Mouse (Mus musculus): Measurements from ENCODE around the gene Fut11. TPM values are rescaled to one million over a fixed set of nuclear protein-coding genes. Genes with fewer than 3 reads are reported as not detected.
A peak's percentile ranks its signal among the peaks of the same experiment; 100 is the strongest.

The Fut11 gene
- total and polyA plus RNA-seq, 3 experiments, result 3.5 to 8.3 (median 4.1) TPM

DNA sequence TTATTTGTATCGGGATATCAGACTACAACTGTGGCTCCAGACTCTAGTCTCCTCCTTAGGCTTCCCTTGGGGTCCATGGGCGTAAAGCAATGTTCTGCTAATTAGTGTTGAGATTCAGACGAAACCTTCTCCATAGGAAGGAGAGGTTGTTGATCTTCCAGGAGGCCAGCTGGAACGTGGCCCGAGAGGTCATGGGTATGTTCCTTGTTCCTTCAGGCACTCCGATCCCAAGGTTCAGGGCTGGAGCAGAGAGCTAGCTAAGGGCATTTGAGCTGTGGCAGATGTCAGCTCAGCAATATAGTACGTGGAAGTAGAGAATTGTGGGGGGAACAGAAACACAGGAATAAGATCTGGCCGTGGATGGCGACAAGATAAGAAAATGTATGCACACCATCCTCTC is 39.0 kb upstream of the Fut11 start:
- Histone ChIP-seq H3K36me3 (replicated peaks) (no peaks in the 10 kb centered on the region), H3K4me3 (ENCODE audit: low read depth, low read length) (no peak overlapping the region), H3K4me1 (ENCODE audit: insufficient read depth, low read depth, low read length) (peaks cover 5% of the 10 kb centered on the region), H3K9me3 (replicated peaks) (no peaks in the 10 kb centered on the region), H3K27me3 (ENCODE audit: insufficient read depth, low read length) (peaks cover 24% of the 10 kb centered on the region)
- ATAC-seq (ENCODE audit: extremely low read depth, insufficient number of reproducible peaks, low FRiP score, poor library complexity, severe bottlenecking) (no peak), DNase-seq (ENCODE audit: low spot score) (no peak)
- no peak for TF ChIP-seq GATA1 (IDR thresholded peaks at IDR 0.05; ENCODE audit: borderline replicate concordance, low read length)
- TF ChIP-seq CTCF (IDR thresholded peaks at IDR 0.05; ENCODE audit: low read depth, low read length), result no peak
- no peak for TF ChIP-seq TAL1 (conservative IDR thresholded peaks at IDR 0.05; ENCODE audit: low read depth, low read length)
- TF ChIP-seq POLR2AphosphoS5 (IDR thresholded peaks at IDR 0.05; ENCODE audit: insufficient replicate concordance, low read depth, low read length), result no peak
- no peak for TF ChIP-seq GATA2 (IDR thresholded peaks at IDR 0.05; ENCODE audit: borderline replicate concordance, low read depth, low read length)

DNA sequence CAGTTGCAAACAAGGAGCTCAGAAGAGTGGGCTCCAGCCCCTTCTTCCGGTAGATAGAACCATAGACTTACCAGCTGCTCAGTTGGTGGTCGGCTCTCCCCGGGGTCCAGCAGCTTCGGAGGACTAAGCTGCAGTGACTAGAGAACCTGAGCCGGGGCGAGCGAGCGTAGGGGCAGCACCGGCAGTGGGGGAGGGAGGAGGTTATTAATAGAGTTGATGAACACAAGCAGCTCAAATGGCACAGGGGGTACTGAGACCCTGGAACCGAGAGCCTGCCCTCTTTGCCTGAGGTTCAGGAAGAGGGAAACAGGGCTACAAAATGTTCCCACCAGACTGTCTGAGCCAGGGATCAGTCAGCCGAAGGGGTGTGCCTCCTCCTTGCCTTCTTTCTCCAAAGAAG is 38.4 kb upstream of the Fut11 start, which contains the start of gene Myoz1:
Gene Myoz1 (minus strand): TSS at position 180 of the 400 bp plus-strand sequence.
- DNase-seq (ENCODE audit: low spot score) (no peak), ATAC-seq (ENCODE audit: extremely low read depth, insufficient number of reproducible peaks, low FRiP score, poor library complexity, severe bottlenecking) (no peak)
- H3K4me1 ChIP-seq (ENCODE audit: insufficient read depth, low read depth, low read length), result peaks cover 11% of the 10 kb centered on the region
- TF ChIP-seq POLR2AphosphoS5 (IDR thresholded peaks at IDR 0.05; ENCODE audit: insufficient replicate concordance, low read depth, low read length) (no peak), GATA2 (IDR thresholded peaks at IDR 0.05; ENCODE audit: borderline replicate concordance, low read depth, low read length) (no peak), TAL1 (conservative IDR thresholded peaks at IDR 0.05; ENCODE audit: low read depth, low read length) (no peak), GATA1 (IDR thresholded peaks at IDR 0.05; ENCODE audit: borderline replicate concordance, low read length) (no peak), CTCF (IDR thresholded peaks at IDR 0.05; ENCODE audit: low read depth, low read length) (no peak)
- H3K9me3 ChIP-seq (replicated peaks), result no peaks in the 10 kb centered on the region
- peaks cover 21% of the 10 kb centered on the region for H3K27me3 ChIP-seq (ENCODE audit: insufficient read depth, low read length)
- no peak within 1 kb of the TSS for H3K4me3 ChIP-seq (ENCODE audit: low read depth, low read length)
- no peaks in the 10 kb centered on the region for H3K36me3 ChIP-seq (replicated peaks)

DNA sequence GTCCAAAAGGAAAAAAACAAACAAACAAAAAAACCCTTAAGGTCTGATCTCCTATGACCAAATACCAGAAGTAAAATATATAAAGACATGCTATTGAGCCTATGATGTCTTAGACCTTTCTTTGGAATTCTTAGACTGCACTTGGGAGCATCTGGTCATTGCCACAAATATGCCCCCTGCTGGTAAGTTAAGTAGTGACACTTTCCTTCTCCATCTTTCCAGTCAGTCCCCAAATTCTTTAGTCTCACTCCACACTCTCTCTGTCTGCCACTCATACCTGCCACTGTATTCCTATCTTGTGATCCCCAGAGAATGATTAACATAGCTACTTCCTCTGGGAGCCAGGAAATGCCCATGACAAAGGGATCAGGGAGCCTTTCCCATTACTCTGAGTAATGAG is 36.4 kb upstream of the Fut11 start:
- no peaks in the 10 kb centered on the region for H3K36me3 ChIP-seq (replicated peaks)
- DNase-seq (ENCODE audit: low spot score), result no peak
- H3K4me1 ChIP-seq (ENCODE audit: insufficient read depth, low read depth, low read length), result peaks cover 18% of the 10 kb centered on the region
- H3K4me3 ChIP-seq (ENCODE audit: low read depth, low read length), result no peak overlapping the region
- H3K27me3 ChIP-seq (ENCODE audit: insufficient read depth, low read length), result peaks cover 34% of the 10 kb centered on the region
- no peaks in the 10 kb centered on the region for H3K9me3 ChIP-seq (replicated peaks)
- ATAC-seq (ENCODE audit: extremely low read depth, insufficient number of reproducible peaks, low FRiP score, poor library complexity, severe bottlenecking), result no peak
- TF ChIP-seq GATA1 (IDR thresholded peaks at IDR 0.05; ENCODE audit: borderline replicate concordance, low read length), result no peak
- TF ChIP-seq CTCF (IDR thresholded peaks at IDR 0.05; ENCODE audit: low read depth, low read length), result peak; percentile 26; the same call in 1 of the 2 replicates

DNA sequence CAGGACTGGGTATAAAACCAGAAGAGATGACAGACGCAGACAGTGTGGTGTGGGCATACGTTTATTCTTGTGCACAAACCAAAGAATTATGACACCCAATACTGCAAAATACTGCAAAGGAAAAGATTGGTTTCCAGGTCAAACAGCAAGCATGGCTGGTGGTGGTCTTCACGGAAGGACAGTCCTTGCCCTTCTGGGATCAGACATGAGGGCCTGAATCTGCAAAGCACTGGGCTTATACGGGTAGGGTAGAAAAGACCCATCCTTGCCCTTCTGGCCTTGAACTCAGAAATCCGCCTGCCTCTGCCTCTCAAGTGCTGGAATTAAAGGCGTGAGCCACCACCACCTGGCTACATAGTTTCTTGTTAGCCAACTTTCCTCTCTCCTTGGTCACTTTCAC is 35.9 kb upstream of the Fut11 start:
- Histone ChIP-seq H3K9me3 (replicated peaks) (no peaks in the 10 kb centered on the region), H3K4me1 (ENCODE audit: insufficient read depth, low read depth, low read length) (peaks cover 18% of the 10 kb centered on the region), H3K36me3 (replicated peaks) (no peaks in the 10 kb centered on the region), H3K27me3 (ENCODE audit: insufficient read depth, low read length) (peaks cover 40% of the 10 kb centered on the region), H3K4me3 (ENCODE audit: low read depth, low read length) (no peak overlapping the region)
- TF ChIP-seq GATA1 (IDR thresholded peaks at IDR 0.05; ENCODE audit: borderline replicate concordance, low read length) (no peak), TAL1 (conservative IDR thresholded peaks at IDR 0.05; ENCODE audit: low read depth, low read length) (no peak), POLR2AphosphoS5 (IDR thresholded peaks at IDR 0.05; ENCODE audit: insufficient replicate concordance, low read depth, low read length) (no peak), CTCF (IDR thresholded peaks at IDR 0.05; ENCODE audit: low read depth, low read length) (no peak; the same call in 1 of the 2 replicates), GATA2 (IDR thresholded peaks at IDR 0.05; ENCODE audit: borderline replicate concordance, low read depth, low read length) (no peak)
- no peak for ATAC-seq (ENCODE audit: extremely low read depth, insufficient number of reproducible peaks, low FRiP score, poor library complexity, severe bottlenecking)
- no peak for DNase-seq (ENCODE audit: low spot score)

DNA sequence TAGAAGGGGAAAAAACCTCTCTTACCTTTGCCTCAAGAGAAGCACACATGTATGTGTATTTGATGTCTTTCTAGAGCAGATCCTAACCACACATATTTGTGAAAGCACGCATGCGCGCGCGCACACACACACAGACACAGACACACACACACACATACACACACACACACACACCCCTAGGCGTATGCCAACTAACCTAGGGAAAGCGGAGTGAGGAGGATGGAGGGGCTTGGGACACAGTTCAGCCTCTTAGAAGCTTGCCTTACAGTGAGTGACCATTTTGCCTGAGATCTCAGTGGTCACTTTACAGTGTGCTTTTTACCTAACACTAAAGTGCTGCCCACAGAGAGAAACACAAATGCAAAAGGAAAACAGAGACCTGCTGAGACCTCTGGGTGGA is 35.1 kb upstream of the Fut11 start:
- H3K4me1 ChIP-seq (ENCODE audit: insufficient read depth, low read depth, low read length), result peaks cover 22% of the 10 kb centered on the region
- peaks cover 48% of the 10 kb centered on the region for H3K27me3 ChIP-seq (ENCODE audit: insufficient read depth, low read length)
- no peak for TF ChIP-seq TAL1 (conservative IDR thresholded peaks at IDR 0.05; ENCODE audit: low read depth, low read length)
- TF ChIP-seq CTCF (IDR thresholded peaks at IDR 0.05; ENCODE audit: low read depth, low read length), result no peak
- ATAC-seq (ENCODE audit: extremely low read depth, insufficient number of reproducible peaks, low FRiP score, poor library complexity, severe bottlenecking), result no peak
- no peak for DNase-seq (ENCODE audit: low spot score)
- no peaks in the 10 kb centered on the region for H3K9me3 ChIP-seq (replicated peaks)
- no peak overlapping the region for H3K4me3 ChIP-seq (ENCODE audit: low read depth, low read length)
- H3K36me3 ChIP-seq (replicated peaks), result no peaks in the 10 kb centered on the region

DNA sequence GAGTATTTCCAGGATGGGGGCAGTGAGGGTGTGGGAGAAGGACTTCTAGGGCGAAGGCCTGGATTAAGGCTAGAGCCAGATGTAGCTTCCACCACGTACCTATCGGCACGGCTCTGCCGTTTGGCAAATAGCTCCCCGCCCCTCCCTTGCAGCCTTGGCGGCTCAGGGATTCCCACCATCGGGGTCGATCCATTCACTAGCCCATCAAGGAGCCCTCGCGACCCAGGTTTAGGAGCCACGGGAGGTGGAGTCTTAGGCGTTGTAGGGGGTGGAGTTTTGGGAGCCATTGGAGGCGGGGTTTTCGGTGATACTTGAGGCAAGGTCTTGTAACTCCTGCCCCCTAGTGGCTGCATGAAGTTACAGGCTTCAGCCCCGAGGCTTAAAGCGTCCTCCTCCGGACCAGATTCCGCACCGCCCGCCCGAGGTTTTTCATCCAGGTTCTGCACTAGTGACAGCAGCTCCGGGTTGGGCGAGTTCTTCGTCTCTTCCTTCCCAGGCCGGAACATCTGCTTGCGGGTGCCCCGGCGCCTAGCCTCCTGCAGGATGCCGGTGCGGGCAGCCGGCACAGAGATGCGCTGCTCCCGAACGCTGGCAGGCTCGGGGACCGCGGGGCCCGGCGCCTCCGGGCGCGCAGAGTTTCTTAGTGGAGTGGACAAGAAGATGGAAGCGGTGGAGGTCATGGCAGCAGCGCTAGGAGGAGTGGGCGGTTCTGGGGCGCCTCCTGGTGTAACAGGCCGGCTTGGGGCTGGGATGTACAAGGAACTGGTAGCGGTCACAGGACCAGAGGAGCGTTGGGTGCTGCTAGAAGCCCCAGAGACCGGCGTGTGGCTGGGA is 33.7 kb upstream of the Fut11 start:
- ATAC-seq (ENCODE audit: extremely low read depth, insufficient number of reproducible peaks, low FRiP score, poor library complexity, severe bottlenecking) (peak; percentile 77), DNase-seq (ENCODE audit: low spot score) (peak; percentile 84)
- no peaks in the 10 kb centered on the region for H3K9me3 ChIP-seq (replicated peaks)
- no peaks in the 10 kb centered on the region for H3K36me3 ChIP-seq (replicated peaks)
- H3K4me3 ChIP-seq (ENCODE audit: low read depth, low read length), result peak overlapping the region; percentile 71
- peak; percentile 57 for TF ChIP-seq CTCF (IDR thresholded peaks at IDR 0.05; ENCODE audit: low read depth, low read length)
- TF ChIP-seq TAL1 (conservative IDR thresholded peaks at IDR 0.05; ENCODE audit: low read depth, low read length), result no peak
- H3K27me3 ChIP-seq (ENCODE audit: insufficient read depth, low read length), result peaks cover 51% of the 10 kb centered on the region
- peaks cover 20% of the 10 kb centered on the region for H3K4me1 ChIP-seq (ENCODE audit: insufficient read depth, low read depth, low read length)

Measured in G1E (cell line).